Mouse (Mus musculus): ENCODE data around the gene Tmsb10.

- TF ChIP-seq POLR2A (IDR thresholded peaks at IDR 0.05; ENCODE audit: borderline replicate concordance, extremely low read depth, low read depth, low read length) (no peak), CTCF (IDR thresholded peaks at IDR 0.05; ENCODE audit: insufficient read depth, low read length) (no peak)
These were observed 42.2 kb downstream of the Tmsb10 start for GRCm38 (mm10) chr6:72916330-72916729.

Data from lung, adult 2 months (tissue).